Mouse (Mus musculus) gastrocnemius, adult 8-10 months (tissue): Measurements from ENCODE around the gene Spast. TPM values are rescaled to one million over a fixed set of nuclear protein-coding genes. Genes with fewer than 3 reads are reported as not detected.
"Not testable (repeated sequence)": the region's sequence is repeated elsewhere in the genome, so short reads cannot be mapped to it uniquely, and the experiment has no call there.

Experiments
- DNase-seq, 2 experiments: peaks; one replicate each; pipeline ENCODE4 v3.0.0; 2022; ENCODE audit warnings: low spot score in 2 of 2
- total RNA-seq, 4 experiments: library from RNA; stranded (reverse); gene quantifications; 2 replicates each; pipeline ENCODE4 v1.2.4; 2022

Gene Spast
- total RNA-seq = 10 to 100 TPM; 46.1 to 59.4 (median 53.1) TPM

GRCm38 (mm10) chr17:74338937-74339804 is at the start of gene Spast:
Spast (plus strand) TSS chr17:74338987.
- DNase-seq = peak; percentile 44 to 60

- DNase-seq = no peak
Measured at GRCm38 (mm10) chr17:74290198-74290597, 48.6 kb upstream of the Spast start.

DNA sequence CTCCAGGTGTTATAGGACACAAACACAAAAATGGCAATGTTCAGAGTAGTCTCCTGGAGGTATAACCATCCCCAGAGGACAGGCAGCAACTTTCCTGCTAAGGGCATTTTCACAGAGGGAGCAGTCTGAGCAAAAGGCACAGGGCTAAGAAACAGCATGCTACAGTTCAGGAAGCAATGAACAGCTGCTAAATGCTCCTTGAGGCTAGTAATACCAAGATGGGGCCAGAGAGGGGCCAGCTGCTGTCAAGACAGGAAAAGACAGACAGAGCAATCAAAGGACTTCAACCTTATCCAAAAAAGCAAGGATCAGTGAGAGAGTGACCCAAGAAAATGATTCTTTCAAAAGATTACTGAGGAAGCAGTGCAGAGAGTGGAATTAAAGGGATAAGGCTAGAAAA is 47.9 kb upstream of the Spast start:
- no peak for DNase-seq

DNA sequence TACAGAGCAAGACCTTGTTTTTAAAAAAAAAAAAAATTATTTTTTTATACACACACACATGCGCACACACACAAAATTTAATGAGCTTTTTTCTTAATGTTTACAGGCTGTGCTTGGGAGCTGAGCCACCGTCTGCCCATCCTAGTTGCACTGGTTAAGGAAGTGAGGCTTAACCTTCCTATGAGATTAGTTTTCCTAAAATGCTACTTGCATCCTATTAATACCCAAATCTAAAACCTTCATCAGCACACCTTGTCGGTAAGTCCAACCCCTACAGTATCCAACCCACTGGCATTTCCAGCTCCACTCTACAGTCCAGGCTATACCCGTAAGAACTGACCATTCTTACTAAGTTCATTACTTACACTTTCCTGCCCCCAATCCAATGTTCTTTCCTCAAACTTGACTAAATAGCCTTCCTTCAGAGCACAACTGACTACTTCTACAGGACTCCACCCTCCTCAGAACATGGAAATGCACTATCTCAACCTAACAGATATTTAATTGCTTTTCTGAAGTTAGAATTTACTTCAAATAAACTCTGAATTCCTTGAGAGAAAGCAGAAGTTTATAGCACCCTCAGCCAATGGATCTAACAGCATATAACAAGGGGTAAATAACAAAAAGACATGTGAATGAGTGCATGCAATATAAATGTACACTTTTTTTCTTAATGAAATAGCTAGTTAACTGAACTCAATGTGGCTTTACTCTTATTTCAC is 47.0 kb upstream of the Spast start:
- no peak for DNase-seq

- DNase-seq = peak; percentile 11 to 13
Measured at GRCm38 (mm10) chr17:74293687-74294425, 44.9 kb upstream of the Spast start.

DNA sequence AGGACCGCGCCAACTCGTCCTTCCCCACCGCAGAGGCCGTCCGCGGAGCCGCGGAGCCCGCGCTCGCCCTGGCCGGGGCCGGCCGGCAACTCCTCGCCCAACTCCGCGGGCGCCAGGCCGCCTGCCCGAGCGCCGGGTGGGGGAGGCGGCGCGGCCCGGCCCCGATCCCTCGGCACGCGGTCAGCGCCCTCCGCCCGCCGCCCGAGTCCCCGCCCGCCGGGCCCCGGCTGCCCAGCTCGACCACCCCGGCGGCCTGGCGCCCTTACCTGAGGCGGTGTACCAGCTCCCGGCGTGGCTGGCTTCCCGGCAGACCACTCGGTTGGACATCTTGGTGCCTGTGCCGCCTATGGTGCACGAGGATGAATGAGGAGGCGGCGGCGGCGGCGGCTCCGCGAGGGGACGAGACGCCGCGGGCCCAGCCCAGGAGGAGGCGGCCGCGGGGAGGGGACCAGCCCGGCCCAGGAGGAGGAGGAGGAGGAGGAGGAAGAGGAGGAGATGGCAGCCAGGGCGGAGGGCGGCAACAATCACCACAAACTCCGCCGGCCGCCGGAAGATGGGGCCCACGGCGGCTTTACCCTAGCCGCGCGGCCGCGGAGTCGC is 44.3 kb upstream of the Spast start:
- DNase-seq = peak; percentile 69 to 73

DNA sequence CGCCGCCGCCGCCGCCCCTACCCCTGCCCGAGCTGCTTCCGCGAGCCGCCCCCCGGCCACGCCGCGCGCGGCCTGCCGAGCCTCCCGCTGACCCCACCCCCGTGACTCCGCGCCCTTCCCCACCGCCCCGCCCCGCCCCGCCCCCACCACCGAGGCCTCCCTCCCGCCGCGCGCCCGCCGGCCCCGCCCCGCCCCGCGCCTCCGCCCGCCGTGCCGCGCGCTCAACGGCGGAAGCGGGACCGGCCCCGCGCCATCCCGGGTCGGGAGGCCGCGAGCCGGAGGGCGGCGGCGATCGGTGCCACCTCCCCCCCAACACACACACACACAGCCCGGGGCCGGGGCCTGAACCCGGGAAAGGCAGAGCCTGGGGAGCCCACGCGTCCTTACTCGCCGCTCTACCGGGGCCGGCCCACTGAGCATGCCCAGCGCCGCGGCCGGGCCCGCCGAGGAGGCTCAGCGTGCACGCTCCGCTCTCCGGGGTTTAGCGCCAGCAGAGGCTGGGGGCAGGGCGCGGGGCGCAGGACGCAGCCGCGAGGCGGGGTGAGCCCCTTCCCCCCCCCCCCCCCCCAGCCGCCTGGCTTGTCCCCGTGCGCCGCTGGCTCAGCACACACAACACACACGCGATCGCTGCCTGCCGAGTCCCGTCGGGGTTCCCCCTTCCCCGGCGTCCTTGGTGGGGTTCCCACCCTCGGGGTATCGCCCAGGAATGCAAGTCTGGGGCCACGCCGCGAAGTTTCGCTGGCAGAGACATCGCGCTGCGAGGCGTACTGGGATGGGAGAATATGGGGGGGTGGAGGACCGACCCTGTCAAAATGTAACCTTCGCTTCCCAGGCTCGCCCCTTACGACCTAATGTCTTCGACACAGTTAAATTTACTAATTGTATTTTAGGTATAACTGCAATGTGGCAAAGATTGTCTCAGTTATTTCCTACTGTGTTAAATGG is 43.5 kb upstream of the Spast start, which contains the start of gene Memo1:
Gene Memo1 (minus strand): TSS at position 496 of the 945 bp plus-strand sequence.
- peak; percentile 58 to 78 for DNase-seq

DNA sequence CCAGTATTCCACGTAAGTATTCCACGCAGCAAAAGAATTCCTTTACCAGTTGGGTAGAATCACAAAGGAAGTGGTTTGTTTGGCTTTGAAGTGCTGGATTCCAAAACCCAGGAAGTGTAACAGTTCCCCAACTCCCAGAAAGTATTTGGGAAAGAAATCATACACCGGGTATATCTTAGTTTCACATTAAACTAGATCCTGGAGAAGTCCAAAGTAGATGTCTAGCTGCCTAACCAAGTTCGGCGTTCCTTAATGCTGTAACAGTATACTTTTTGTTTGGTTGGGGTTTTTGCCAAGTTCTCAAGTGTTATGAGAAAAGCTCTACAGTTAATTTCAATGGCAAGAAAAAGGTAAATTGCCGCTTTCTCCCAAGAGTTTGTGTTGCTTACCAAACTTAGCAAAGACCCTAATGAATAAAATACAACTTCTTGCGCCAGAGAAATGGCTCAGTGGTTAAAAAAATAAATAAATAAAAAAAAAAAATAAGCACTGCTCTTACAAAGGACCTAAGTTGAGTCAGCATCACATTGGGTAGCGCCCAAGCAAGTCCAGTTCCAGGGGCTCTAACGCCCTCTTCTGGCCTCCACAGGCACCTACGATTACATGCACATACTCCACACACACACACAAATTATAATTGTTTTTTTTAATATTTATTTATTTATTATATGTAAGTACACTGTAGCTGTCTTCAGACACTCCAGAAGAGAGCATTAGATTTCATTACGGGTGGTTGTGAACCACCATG is 42.5 kb upstream of the Spast start:
- no peak for DNase-seq

GRCm38 (mm10) chr17:74296991-74297390 is 41.8 kb upstream of the Spast start:
- not testable (repeated sequence) for DNase-seq

- DNase-seq = no peak
Measured at GRCm38 (mm10) chr17:74300089-74300488, 38.7 kb upstream of the Spast start.

GRCm38 (mm10) chr17:74304060-74304459 is 34.7 kb upstream of the Spast start:
- DNase-seq = no peak

DNA sequence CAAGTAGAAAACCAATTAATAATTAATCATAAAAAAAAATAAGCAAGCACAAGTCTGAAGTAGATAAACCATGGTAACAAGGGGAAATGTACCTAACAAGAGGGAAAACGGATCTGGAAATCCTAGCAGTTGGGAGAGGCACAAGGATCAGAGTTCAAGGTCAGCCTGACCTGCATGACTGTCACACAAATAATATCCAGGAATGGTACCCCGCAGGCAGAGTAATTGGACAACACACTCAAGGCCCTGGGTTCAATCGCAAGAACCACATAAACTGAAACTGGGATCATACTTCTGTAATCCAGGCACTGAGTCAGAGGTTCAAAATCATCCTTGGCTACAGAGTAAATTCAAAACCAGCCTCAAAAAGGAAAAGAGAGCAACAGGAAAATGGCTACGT is 33.2 kb upstream of the Spast start:
- no peak for DNase-seq

GRCm38 (mm10) chr17:74306021-74306420 is 32.8 kb upstream of the Spast start:
- DNase-seq = no peak

DNA sequence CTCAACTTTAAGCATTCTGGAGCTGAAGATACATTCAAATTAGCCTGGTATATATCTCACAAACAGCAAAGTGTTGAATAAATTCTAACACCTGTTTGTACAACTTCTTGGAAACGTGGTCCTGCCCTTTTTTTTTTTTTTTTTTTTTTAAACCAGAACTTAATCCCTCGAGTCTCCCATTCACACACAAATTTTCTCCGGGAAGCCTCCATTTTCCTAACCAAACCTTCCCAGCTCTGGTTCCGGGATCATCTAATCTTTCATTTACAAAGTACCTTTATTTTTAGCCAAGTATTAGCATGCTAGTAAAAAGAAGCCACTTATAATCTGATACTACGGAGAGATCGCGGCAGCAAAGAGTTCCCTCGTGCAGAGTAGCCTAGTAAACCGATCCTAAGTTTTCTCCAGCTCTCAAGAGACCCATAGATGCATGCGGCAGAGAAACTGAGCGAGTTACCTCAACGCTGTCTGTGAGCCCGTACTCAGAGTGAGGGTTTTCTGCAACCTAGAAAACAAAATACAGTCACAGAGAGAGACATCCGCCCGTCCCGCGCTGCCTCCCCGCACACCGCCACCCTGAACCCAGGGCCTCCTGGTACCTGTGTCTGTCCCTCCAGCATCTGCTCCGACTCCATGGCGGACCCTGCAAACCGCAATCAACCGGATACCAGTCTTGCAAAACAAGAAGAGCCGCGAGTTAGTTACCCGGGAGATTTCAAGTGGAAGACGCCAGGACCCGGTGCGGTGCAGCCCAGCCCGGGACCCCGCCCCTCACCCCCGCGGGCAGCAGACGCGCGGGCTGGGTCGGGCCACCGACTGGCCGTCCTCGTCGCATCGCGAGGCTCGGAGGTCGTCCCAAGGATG is 23.1 kb upstream of the Spast start:
- DNase-seq = no peak

GRCm38 (mm10) chr17:74316309-74316863 is 22.4 kb upstream of the Spast start:
- peak; percentile 82 to 88 for DNase-seq

- no peak for DNase-seq
Measured at GRCm38 (mm10) chr17:74318721-74319120, 20.1 kb upstream of the Spast start.

DNA sequence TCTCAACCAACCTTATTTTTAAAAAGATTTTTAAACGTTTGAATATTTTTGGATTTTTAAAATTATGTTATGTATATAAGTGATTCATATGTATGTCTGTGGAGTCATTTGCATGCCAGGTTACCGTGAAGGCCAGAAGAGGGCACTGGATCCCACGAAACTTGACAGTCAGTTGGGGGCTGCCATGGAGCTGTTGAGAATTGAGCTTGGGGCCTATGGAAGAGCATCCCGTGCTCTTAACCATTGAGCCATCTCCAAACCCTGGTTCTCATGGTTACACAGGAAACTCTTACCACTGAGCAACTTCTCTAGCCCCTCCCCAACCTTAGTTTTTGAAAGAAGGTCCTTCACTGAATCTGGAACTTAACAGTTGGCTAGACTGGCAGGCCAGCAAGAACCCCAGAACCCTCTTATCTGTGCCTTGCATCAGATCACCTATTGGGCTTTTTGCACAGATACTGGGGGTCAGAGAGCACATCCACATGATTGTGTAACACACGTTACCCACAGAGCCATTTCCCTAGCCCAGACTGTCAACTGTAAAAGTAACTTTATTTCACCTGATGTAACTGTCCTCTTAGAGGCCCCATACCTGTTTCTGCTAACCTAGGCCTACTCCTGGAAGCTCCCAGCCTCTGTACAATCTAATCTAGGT is 16.3 kb upstream of the Spast start:
- no peak for DNase-seq

- no peak for DNase-seq
Measured at GRCm38 (mm10) chr17:74323844-74324243, 14.9 kb upstream of the Spast start, which contains the start of gene Dpy30. Dpy30 (minus strand) TSS chr17:74323944.
